Mouse (Mus musculus) spleen, adult 2 months (tissue): Measurements from ENCODE around the gene Mrpl45. TPM values are rescaled to one million over a fixed set of nuclear protein-coding genes. Genes with fewer than 3 reads are reported as not detected.

Source experiments
- DNase-seq, 2 experiments: peaks; one replicate each; pipeline versions ENCODE4 v3.0.0 to v3.0.0-alpha.2; 2012 to 2021; ENCODE audit warnings: low spot score in 2 of 2, low read depth in 1 of 2
- H3K27ac ChIP-seq: fragments of 200-500 bp; 2 replicates; pipeline ENCODE4 v1.5.1; 2012; ENCODE audit warnings: low read length, inconsistent platforms; ENCODE audit not compliant: insufficient read depth
- H3K27me3 ChIP-seq: fragments of 200-500 bp; 2 replicates; pipeline ENCODE4 v1.6.1; 2012; ENCODE audit warnings: mild to moderate bottlenecking, moderate library complexity, low read length, inconsistent platforms; ENCODE audit not compliant: control insufficient read depth, insufficient read depth
- H3K36me3 ChIP-seq: fragments of 200-500 bp; 2 replicates; pipeline ENCODE4 v1.6.1; 2012; ENCODE audit warnings: mild to moderate bottlenecking, low read length, inconsistent platforms; ENCODE audit not compliant: control insufficient read depth, insufficient read depth
- H3K4me1 ChIP-seq: fragments of 200-500 bp; 2 replicates; pipeline ENCODE4 v1.6.1; 2011; ENCODE audit warnings: inconsistent platforms; ENCODE audit not compliant: control insufficient read depth, insufficient read depth, insufficient read length
- H3K4me3 ChIP-seq: fragments of 200-500 bp; 2 replicates; pipeline ENCODE4 v1.5.1; 2011; ENCODE audit warnings: mild to moderate bottlenecking, inconsistent platforms; ENCODE audit not compliant: insufficient read depth, insufficient read length; ENCODE audit errors: extremely low read depth
- CTCF ChIP-seq: fragments of 200-500 bp; IDR thresholded peaks from 2 replicates; pipeline ENCODE4 v1.5.1; 2011; ENCODE audit warnings: mild to moderate bottlenecking, inconsistent platforms; ENCODE audit not compliant: insufficient read depth, insufficient read length, insufficient replicate concordance; ENCODE audit errors: extremely low read depth
- POLR2A ChIP-seq: fragments of 200-500 bp; IDR thresholded peaks from 2 replicates; pipeline ENCODE4 v1.6.1; 2011; ENCODE audit warnings: low read depth, low read length, inconsistent platforms
- WGBS: fragments of 180-500 bp; shearing (Covaris S2); methylation state at CpG from one replicate; pipeline ENCODE4 v1.1.7; 2018; 5-methylcytosine and 5-hydroxymethylcytosine counted together
- polyA plus RNA-seq: library from polyadenylated mRNA; depleted of rRNA; stranded (reverse); fragments of >200 nt; gene quantifications from 2 replicates; pipeline ENCODE4 v1.2.3, GENCODE M21; 2012

Mrpl45 gene
- polyA plus RNA-seq, 1 experiment: 5.6 TPM

DNA sequence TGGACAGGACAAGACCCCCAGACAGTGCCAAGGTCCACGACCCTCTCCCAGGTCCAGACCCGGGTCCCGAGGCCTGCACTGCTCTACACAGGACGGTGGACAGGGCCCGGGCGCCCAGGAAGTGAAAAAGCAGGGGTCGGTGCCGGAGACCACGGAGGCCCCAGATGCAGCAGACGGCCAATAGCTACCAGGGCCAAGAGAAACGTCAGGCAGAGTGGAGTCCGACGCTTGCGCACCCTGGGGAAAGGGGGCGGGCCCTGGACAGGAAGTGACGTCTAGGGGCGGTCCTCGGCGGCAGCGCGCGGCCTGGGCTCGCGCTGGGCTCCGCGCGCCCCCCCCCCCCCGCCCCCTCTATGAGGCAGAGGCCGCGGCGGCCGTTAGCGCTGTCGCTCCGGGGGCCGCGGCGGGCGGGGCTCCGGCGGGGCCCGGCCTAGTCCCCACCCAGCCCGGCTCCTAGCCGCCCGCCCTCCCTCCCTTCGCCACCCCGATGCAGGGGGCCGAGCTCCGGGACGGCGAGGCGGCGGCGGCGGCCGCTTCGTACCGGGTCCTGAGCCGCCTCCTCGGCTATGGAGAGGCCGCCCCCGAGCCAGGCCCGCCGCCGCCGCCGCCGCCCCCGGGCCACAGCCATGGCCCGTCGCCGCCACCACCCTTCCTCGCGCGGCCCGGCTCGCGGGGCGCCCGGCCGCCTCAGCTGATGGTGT is 46.6 kb downstream of the Mrpl45 start, which contains the start of gene Socs7:
Socs7 (plus strand) TSS at position 604 of the 701 bp plus-strand sequence.
- Histone ChIP-seq H3K27ac (peak within 1 kb of the TSS; percentile 73), H3K36me3 (no peaks in the 10 kb centered on the region), H3K27me3 (no peaks in the 10 kb centered on the region), H3K4me1 (peaks cover 4% of the 10 kb centered on the region; the same call in 1 of the 2 replicates), H3K4me3 (peak within 1 kb of the TSS; percentile 86)
- TF ChIP-seq CTCF (no peak), POLR2A (no peak; the same call in 1 of the 2 replicates)
- DNase-seq: peak; percentile 75 to 94
- WGBS: 1% methylated on average over 30 of the region's 81 CpGs

GRCm38 (mm10) chr11:97362649-97362942 is 47.1 kb downstream of the Mrpl45 start:
- DNase-seq: no peak
- WGBS: under 1% methylated on average over 37 of the region's 39 CpGs
- H3K27ac ChIP-seq: no peak overlapping the region; the same call in 1 of the 2 replicates

GRCm38 (mm10) chr11:97362943-97363643 is 47.6 kb downstream of the Mrpl45 start:
- peak in 1 of 2 experiments; percentile 13 for DNase-seq
- peaks cover 1% of the 10 kb centered on the region; the same call in 1 of the 2 replicates for H3K36me3 ChIP-seq
- WGBS: under 1% methylated on average over 45 of the region's 49 CpGs

More at GRCm38 (mm10) chr11:97362649-97362942, 47.1 kb downstream of the Mrpl45 start:
- H3K4me3 ChIP-seq: peak overlapping the region; percentile 86
- H3K36me3 ChIP-seq: no peaks in the 10 kb centered on the region
- peaks cover 4% of the 10 kb centered on the region; the same call in 1 of the 2 replicates for H3K4me1 ChIP-seq
- H3K27me3 ChIP-seq: no peaks in the 10 kb centered on the region
- TF ChIP-seq CTCF (no peak), POLR2A (no peak)

DNA sequence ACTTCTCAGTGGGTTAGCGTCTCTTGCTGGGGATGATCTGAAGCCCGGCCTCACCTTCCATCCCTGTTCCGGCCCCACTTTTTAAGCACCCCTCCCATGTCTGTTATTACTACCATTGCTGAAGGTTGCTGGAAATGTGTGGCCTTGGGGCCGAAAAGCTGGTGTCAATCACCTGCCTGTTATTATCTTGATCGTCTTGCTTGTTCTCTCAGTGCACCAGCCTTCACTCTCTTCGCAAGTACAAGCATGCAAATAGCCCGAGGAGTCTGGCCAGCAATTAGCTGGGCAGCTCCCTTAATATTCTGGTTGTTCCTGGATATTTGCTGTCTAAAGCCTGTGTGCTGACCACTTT is 48.1 kb downstream of the Mrpl45 start:
- peaks cover 4% of the 10 kb centered on the region for H3K4me1 ChIP-seq
- DNase-seq: no peak
- WGBS: 10% methylated on average over 7 of the region's 7 CpGs

More at GRCm38 (mm10) chr11:97362943-97363643, 47.6 kb downstream of the Mrpl45 start:
- H3K4me3 ChIP-seq: peak overlapping the region; percentile 86
- no peak overlapping the region; the same call in 1 of the 2 replicates for H3K27ac ChIP-seq
- H3K4me1 ChIP-seq: peaks cover 4% of the 10 kb centered on the region; the same call in 1 of the 2 replicates
- no peaks in the 10 kb centered on the region for H3K27me3 ChIP-seq
- no peak for TF ChIP-seq CTCF
- TF ChIP-seq POLR2A: no peak

DNA sequence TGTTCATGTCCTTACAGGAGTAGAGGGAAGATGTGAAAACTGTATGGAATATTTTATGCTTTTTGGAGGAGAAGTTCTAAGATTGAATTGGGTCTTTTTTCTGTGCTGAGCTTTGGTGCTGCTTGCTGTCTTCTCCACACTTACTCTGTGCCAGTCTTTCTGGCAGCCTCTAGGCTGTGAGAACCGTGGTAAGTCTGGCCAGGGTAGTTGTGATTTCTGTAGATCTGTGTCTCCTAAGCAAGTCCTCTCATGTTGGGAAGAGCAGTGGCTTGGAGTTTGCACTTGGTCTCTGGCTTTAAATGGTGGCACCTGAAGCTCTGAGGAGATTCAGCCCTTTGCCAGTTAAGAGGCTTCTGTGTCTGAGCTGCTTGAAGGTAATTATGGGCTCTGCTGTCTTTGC is 50.0 kb downstream of the Mrpl45 start:
- Histone ChIP-seq H3K4me1 (peaks cover 4% of the 10 kb centered on the region), H3K27ac (no peak overlapping the region), H3K27me3 (no peaks in the 10 kb centered on the region), H3K4me3 (no peak overlapping the region), H3K36me3 (peaks cover 1% of the 10 kb centered on the region; the same call in 1 of the 2 replicates)
- WGBS: 72% methylated on average over 1 of the region's 1 CpGs
- TF ChIP-seq POLR2A: no peak
- TF ChIP-seq CTCF: no peak
- no peak for DNase-seq

More for the DNA sequence above, 48.1 kb downstream of the Mrpl45 start:
- TF ChIP-seq POLR2A (no peak), CTCF (no peak)
- no peak overlapping the region for H3K27ac ChIP-seq
- H3K4me3 ChIP-seq: peak overlapping the region; percentile 86
- H3K36me3 ChIP-seq: peaks cover 1% of the 10 kb centered on the region; the same call in 1 of the 2 replicates
- no peaks in the 10 kb centered on the region for H3K27me3 ChIP-seq

DNA sequence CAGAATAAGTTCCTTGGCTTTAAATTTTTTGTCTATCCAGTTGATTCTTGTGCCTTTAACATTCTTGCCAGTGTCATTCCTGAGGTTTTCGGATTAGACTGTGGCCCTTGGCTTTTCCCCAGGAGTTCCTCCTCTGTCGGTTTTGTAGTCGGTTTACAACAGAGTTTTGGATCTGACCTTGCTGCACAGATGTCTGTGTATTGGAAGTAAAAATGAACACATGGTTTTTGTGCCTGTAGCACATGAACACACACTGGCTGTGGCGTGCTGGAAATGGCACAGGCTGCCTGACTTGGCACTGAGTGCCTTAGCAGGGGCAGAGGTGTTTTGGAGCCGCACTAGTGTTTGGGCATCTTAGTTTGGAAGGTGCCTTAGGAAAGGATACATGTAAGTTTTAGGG is 53.0 kb downstream of the Mrpl45 start:
- DNase-seq: no peak
- Histone ChIP-seq H3K4me3 (no peak overlapping the region), H3K27ac (no peak overlapping the region), H3K27me3 (no peaks in the 10 kb centered on the region), H3K36me3 (peaks cover 4% of the 10 kb centered on the region; the same call in 1 of the 2 replicates), H3K4me1 (peaks cover 3% of the 10 kb centered on the region)
- WGBS: 89% methylated on average over 5 of the region's 5 CpGs
- TF ChIP-seq POLR2A: no peak
- TF ChIP-seq CTCF: no peak
